Mouse (Mus musculus): Measurements from ENCODE around the gene Crebrf.

DNA sequence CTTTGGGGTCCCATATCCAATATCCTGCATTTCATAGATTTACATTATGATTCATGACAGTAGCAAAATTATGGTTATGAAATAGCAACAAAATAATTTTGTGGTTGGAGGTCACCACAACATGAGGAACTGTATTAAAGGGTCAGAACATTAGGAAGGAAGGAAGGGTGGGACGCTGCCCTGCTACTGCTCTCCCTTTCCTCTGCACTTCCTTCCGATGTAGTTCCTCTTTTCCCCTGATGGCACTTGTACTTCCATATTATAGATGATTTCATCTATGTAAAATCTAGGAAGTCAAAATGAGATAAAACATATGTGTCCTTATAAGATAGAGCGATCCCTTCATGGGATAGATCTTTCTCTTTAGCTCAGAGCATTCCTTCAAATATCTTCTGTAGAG is 34.5 kb downstream of the Crebrf start:
- TF ChIP-seq CTCF (IDR thresholded peaks at IDR 0.05; ENCODE audit: low read depth) (no peak), EP300 (IDR thresholded peaks at IDR 0.05; ENCODE audit: low read depth) (no peak)

Measured in heart, postnatal 0 days (tissue).